In genomic region chr8:128350405-128350804, GRCm38 (mm10) we compare ENCODE assay signal across 22 mouse cellular contexts. TPM values are rescaled to one million over a fixed set of nuclear protein-coding genes. Genes with fewer than 3 reads are reported as not detected.
DNase-seq lines count a peak whose midpoint lies in the region; ATAC-seq lines count a peak whose summit lies in the region.
"Had no signal": no experiment of that assay in that cellular context is flagged by ENCODE, and none has a peak within 500 bp of the region (broad histone marks: within the 10 kb centered on the region; RNA-seq: fewer than 3 reads in every experiment).

No protein-coding gene starts in this region.

- H3K36me3 ChIP-seq in kidney, embryonic 14.5 days (ENCODE audit: control insufficient read depth, insufficient read depth, low read length), result no peaks in the 10 kb centered on the region
- no peaks in the 10 kb centered on the region for H3K36me3 ChIP-seq in forebrain, embryonic 12.5 days (replicated peaks)
- H3K36me3 ChIP-seq: embryonic facial prominence, embryonic 13.5 days; hindbrain, embryonic 15.5 days; limb, embryonic 15.5 days; midbrain, embryonic 12.5 days; stomach, embryonic 15.5 days had no signal

- H3K4me3 ChIP-seq in kidney, embryonic 14.5 days (ENCODE audit: low read length), result no peak overlapping the region
- no peak overlapping the region for H3K4me3 ChIP-seq in forebrain, embryonic 12.5 days (replicated peaks)
- H3K4me3 ChIP-seq: embryonic facial prominence, embryonic 13.5 days; erythroblast, embryonic 14.5 days; forebrain, embryonic 13.5 days; hindbrain, embryonic 15.5 days; left cerebral cortex, adult 2 months; limb, embryonic 15.5 days; midbrain, embryonic 12.5 days; stomach, embryonic 15.5 days had no signal

- H3K4me1 ChIP-seq in kidney, embryonic 14.5 days (ENCODE audit: control insufficient read depth, insufficient read depth, low read length), result no peaks in the 10 kb centered on the region
- H3K4me1 ChIP-seq in forebrain, embryonic 12.5 days, result peaks cover 3% of the 10 kb centered on the region
- H3K4me1 ChIP-seq: embryonic facial prominence, embryonic 13.5 days; forebrain, embryonic 13.5 days; hindbrain, embryonic 15.5 days; limb, embryonic 15.5 days; stomach, embryonic 15.5 days had no signal

- no peak overlapping the region for H3K27ac ChIP-seq in kidney, embryonic 14.5 days (ENCODE audit: low read depth, low read length)
- H3K27ac ChIP-seq in forebrain, embryonic 12.5 days, result no peak overlapping the region
- H3K27ac ChIP-seq: embryonic facial prominence, embryonic 13.5 days; forebrain, embryonic 13.5 days; hindbrain, embryonic 15.5 days; left cerebral cortex, adult 2 months; limb, embryonic 15.5 days; midbrain, embryonic 12.5 days; stomach, embryonic 15.5 days had no signal

- no peak overlapping the region for H3K4me2 ChIP-seq in kidney, embryonic 14.5 days (replicated peaks; ENCODE audit: low read depth, low read length)
- H3K4me2 ChIP-seq in forebrain, embryonic 12.5 days, result no peak overlapping the region
- H3K4me2 ChIP-seq: embryonic facial prominence, embryonic 13.5 days; forebrain, embryonic 13.5 days; heart, embryonic 11.5 days; hindbrain, embryonic 15.5 days; limb, embryonic 15.5 days; midbrain, embryonic 12.5 days; stomach, embryonic 15.5 days had no signal

- H3K9ac ChIP-seq in kidney, embryonic 14.5 days (ENCODE audit: low read depth, low read length), result no peak overlapping the region
- no peak overlapping the region for H3K9ac ChIP-seq in forebrain, embryonic 12.5 days
- H3K9ac ChIP-seq: embryonic facial prominence, embryonic 13.5 days; forebrain, embryonic 13.5 days; hindbrain, embryonic 15.5 days; limb, embryonic 15.5 days; midbrain, embryonic 12.5 days; stomach, embryonic 15.5 days had no signal

- DNase-seq in cerebellum, adult 18-20 months, result peak; percentile 7 to 13
- DNase-seq in kidney, adult 8-10 months, result peak; percentile 61 to 89
- peak; percentile 20 to 46 for DNase-seq in cerebellum, postnatal 14 days
- peak; percentile 53 to 86 for DNase-seq in kidney, postnatal 36 days
- DNase-seq: adrenal gland, postnatal 36 days; embryo, embryonic 11 days; left cerebral cortex, postnatal 4 days; lung, adult 18-20 months; lung, postnatal 10 days; thymus, postnatal 36 days had no signal

- H3K9me3 ChIP-seq in kidney, embryonic 14.5 days (ENCODE audit: control insufficient read depth, low read length), result no peaks in the 10 kb centered on the region
- no peaks in the 10 kb centered on the region for H3K9me3 ChIP-seq in forebrain, embryonic 12.5 days
- H3K9me3 ChIP-seq: embryonic facial prominence, embryonic 13.5 days; forebrain, embryonic 13.5 days; hindbrain, embryonic 15.5 days; limb, embryonic 15.5 days; midbrain, embryonic 12.5 days; stomach, embryonic 15.5 days had no signal

- no peaks in the 10 kb centered on the region for H3K27me3 ChIP-seq in kidney, embryonic 14.5 days (ENCODE audit: control insufficient read depth, insufficient read depth, low read length)
- peaks cover under 1% of the 10 kb centered on the region; the same call in 1 of the 2 replicates for H3K27me3 ChIP-seq in forebrain, embryonic 12.5 days
- H3K27me3 ChIP-seq: forebrain, embryonic 13.5 days; hindbrain, embryonic 15.5 days; limb, embryonic 15.5 days; midbrain, embryonic 12.5 days; stomach, embryonic 15.5 days had no signal

- ATAC-seq in cerebellum, adult (ENCODE audit: insufficient number of reproducible peaks, low FRiP score, low TSS enrichment), result no peak
- no peak for ATAC-seq in kidney, embryonic 14.5 days (ENCODE audit: low FRiP score, low TSS enrichment)
- no peak for ATAC-seq in forebrain, embryonic 12.5 days (ENCODE audit: low FRiP score)
- ATAC-seq: forebrain, embryonic 13.5 days had no signal

RNA-seq across cellular contexts. Expression of gene Nrp1, which starts 8.0 kb away (rescaled TPM):
- 77.1 and 113 TPM in 2 replicates for polyA plus RNA-seq in kidney, embryonic 14.5 days (2014; fragmentation: Nextera tagmentation; extraction: Ambion mirVana)
- 39.7 and 40.8 TPM in 2 replicates for polyA plus RNA-seq in forebrain, embryonic 12.5 days (2016; fragmentation: Nextera tagmentation; extraction: Ambion mirVana)

Comparison
In these comparisons a context has a peak if more than half of its experiments do, and no peak if none do; other contexts are left out.
1. DNase-seq: peak in every context shown above with its lines; median percentile 75 in kidney, adult 8-10 months; 70 in kidney, postnatal 36 days; 33 in cerebellum, postnatal 14 days; 10 in cerebellum, adult 18-20 months.